Mouse (Mus musculus) liver, postnatal 0 days (tissue): ENCODE results near the gene Gucd1.

ENCODE experiments used
- CTCF ChIP-seq: sonication (generic); IDR thresholded peaks from 2 replicates; pipeline ENCODE4 v1.5.1; 2016; ENCODE audit warnings: antibody characterized with exemption, low read depth
- EP300 ChIP-seq: IDR thresholded peaks from 2 replicates; pipeline ENCODE4 v1.6.1; 2016; ENCODE audit warnings: antibody characterized with exemption, low read depth, mild to moderate bottlenecking

DNA sequence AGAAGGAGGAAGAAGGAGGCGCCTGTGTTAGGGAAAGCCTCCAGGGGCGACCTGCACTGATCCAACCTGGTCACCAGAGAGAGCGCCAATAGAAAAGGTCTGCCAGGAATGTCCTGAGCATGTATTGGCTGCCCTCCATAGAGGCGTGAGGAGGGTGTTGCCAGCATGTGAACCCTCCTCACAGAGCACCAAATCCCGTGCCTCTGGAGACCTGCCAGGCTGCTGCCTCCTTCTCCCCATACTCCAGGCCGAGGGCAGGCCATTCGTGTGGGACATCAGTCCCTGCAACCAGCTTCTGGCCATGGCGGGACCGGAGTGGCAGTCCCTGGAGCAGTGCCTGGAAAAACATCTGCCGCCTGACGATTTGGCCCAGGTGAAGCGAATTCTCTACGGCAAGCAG lies 111.0 kb downstream of the Gucd1 start:
- TF ChIP-seq CTCF (no peak), EP300 (no peak)
